Mouse (Mus musculus) R1 (cell line): ENCODE results near the gene Shc2.

Experiments
- DNase-seq: peaks from one replicate; pipeline ENCODE4 v3.0.0-alpha.2; 2018; ENCODE audit warnings: low read depth, low spot score

Gene Shc2

DNA sequence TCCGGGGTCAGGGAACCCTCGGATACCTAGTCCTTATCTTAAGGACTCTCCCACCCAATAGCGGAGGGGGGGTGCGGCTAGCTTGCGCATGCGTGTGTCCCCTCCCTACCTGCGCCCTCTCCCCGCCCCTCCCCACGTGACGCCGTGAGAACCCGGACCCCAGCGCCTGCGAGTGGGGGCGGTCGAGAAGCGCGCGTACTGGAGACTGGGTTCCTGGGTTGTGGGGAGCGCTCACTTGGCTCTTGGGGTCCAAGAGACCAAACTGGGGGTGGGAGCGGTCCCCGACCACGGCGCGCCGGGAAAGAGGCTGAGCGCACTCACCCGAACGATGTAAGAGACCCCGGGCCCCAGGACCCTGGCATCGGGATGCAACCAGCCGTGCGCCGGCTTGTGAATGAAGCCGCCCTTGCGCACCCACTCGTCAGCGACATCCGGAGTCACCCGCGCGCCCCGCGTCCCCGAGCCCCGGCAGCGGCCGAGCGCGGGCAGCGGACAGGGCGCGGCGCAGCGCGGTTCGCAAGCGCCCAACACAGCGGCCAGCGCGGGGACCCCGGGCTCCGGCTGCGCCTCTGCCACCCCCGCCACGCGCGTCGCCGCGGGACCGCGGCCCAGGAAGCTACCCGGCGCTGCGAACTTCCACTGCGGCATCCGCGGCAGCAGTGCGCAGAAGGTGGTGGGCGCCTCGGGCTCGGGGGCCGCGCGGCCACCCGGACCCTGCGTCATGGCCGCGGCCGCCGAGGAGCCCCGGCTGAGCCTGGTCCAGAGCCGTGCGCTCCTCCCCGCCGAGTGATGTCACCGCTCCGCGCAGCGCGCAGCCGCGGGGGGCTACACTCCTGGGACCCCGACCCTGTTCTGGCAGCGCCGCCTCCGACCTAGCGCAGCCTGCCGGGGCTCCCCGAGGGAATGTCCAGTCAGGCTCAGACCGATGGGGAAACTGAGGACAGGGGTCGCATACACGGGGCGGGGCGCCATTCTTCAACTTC, at the start of gene Shc2:
Shc2 (minus strand) TSS at position 791 of the 983 bp plus-strand sequence.
- DNase-seq: peak; percentile 88

DNA sequence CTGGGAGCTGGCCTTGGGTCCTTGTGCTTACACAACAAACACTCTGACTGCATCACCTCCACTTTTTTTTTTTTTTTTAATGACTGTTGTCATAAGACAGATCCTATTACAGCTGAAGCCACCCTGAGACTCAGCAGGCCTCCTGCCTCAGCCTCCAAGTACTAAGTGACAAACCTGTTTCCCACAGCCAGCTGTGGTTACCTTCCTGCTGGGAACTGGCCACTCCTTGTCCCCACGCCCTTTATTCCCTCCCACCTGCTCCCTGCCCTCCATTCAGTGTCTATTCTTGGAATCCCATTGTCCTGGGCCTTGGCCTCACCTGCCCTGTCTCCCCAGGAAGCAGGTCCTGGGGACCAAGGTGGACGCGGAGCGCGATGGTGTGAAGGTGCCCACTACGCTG, 49.8 kb upstream of the Shc2 start:
- DNase-seq: peak; percentile 71

DNA sequence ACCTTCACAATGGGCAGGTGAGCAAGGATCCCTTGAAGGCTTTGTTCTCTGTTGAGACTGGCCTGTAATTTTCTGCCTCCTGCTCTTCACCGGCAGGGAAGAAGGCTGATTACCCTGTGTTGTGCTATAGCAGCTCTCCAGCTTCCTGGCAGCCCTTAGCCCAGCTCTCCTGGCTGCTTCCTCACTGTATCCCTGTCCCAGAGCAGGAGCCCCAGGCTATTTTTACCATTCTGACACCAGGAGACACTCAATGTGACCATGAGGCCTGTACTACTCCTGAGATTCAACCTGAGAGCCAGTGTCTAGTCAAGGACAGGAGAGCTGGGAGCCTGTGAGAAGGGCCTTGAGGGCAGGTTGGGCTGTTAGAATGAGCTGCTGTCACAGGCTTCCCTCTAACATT, 49.0 kb upstream of the Shc2 start:
- DNase-seq: no peak

DNA sequence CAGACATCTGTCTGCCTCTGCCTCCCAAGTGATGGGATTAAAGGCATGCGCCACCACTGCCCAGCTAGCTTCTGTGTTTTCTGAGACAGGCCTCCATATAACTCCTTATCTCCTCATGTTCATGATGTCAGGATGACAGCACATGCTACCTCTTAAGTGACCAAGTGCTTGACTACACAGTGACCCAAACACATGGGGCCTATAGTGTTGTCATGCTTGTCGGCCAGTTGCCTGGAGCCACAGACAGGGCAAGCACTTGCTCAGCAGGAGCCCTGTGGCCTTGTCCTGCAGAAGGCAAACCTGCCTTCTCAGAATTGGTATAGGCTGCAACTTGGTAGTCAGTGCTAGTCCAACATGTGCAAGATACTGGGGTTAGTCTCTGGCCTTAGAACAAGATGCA, 48.5 kb upstream of the Shc2 start:
- DNase-seq: no peak

DNA sequence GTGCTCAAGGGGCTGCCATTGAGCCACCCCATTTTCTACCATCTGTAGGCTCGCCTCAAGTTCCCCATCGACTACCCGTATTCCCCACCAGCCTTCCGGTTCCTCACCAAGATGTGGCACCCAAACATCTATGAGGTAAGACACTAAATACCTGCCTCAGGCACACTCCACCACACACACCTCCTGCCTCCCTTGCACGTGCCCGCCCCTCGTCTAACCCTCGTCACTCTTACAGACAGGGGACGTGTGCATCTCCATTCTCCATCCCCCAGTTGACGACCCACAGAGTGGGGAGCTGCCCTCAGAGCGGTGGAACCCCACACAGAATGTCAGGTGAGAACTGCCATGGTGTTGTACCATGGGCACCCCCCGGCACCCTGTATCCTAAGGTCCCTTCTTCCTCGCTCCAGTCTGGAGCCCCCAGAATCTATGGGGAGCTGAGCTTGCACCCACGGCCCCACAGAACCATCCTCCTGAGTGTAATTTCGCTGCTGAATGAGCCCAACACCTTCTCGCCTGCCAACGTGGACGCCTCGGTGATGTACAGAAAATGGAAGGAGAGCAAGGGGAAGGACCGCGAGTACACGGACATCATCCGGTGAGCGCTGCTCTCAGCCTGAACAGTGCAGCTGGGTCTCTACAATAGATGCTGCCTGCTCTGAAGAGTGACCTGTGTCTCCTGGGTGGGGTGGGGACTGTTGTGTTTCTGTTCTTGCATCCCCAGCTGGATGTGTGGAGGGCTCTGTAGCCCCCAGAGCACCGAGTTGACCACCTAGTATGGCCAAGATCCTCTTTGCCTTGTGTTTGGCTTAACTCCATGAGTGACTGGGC, 47.3 kb upstream of the Shc2 start:
- DNase-seq: no peak

DNA sequence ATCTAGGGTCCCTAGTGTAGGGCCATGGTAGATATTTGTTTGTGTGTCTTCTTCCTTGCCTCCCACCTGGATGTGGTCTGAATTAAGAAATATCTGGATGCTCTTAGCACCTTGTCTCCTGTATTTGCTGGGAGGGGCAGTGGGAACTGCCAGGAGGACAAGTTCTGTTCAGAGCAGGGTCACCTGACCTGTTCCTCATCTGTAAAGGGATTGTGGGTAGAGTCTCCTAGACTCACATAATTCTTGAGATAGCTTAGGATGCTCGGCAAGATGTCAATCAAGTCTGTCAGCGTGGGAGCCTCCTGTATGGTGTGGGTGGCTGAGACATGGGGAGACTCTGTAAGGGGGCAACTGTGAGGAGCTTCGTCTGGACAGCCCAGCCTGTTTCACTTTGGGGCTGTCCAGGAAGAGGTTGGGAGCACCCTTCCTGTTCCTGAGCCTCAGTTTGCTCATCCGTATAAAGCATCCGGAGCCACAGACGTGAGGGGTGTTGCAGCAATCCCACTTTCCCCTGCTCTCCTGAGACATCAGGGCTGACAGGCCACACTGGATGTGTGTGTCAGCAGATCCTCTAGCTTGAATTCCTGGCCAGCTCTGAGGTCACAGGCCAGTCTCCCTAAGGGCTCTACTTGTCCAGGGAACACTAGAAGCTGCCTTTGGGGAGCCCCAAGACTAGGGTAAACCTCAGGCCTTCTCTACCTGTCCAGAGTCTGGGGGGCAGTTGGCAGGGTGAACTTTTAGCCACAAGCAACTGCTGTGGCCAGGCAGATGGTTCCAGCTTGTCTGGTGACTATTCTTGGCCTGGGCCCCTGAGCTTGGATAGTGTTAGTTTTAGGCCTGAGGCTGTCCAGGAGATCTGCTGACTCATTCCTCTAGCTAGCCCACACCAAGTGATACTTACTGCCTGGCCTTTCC, 46.3 kb upstream of the Shc2 start:
- no peak for DNase-seq

DNA sequence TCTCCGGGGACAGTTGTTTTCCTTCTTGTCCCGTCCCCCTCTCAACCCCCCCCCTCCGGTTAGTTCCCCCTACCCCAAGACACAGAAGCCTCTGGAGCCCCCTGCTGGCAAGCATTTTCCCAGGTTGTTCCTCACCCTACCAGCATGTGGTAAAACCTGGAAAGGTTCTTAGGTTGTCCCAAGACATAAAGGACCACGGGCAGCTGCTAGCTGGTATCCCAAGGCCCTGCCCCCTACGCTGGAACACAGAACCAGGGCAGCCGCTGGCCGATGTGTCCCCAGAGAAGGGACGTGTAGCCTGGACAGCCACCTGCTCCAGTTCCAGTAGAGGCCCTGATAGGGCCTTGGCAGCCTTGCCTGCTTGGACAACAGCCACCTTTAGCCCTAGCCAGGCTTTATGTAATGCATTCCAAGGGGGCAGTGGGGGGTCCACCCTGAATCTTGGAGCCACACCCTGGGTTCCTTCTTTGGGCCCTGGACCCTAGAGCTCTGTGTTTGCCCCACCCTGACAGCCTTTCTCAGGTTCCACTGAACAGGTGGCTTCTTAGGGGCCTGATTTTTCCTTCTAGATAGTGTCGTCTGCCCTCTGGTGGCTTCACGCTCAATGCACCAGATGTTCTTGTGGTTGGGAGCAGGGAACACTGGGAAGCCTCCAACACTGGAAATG, 45.3 kb upstream of the Shc2 start:
- peak; percentile 89 for DNase-seq

DNA sequence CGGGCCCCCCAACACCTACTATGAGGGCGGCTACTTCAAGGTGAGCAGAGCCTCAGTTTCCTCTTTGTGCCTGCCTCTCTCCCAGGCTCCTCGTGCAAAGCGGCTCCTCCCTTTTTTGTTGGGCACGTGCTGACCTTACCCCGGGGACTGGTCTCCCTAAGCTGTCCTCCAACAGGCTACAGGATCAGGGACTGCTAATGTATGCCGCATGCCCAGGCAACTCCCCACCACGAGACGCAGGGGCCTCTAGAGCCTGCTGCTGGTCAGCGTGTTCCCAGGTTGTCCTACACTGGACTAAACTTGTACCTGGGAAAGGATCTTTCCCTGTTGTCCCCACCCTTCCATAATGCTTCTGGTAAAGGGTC, 44.8 kb upstream of the Shc2 start:
- peak; percentile 51 for DNase-seq

DNA sequence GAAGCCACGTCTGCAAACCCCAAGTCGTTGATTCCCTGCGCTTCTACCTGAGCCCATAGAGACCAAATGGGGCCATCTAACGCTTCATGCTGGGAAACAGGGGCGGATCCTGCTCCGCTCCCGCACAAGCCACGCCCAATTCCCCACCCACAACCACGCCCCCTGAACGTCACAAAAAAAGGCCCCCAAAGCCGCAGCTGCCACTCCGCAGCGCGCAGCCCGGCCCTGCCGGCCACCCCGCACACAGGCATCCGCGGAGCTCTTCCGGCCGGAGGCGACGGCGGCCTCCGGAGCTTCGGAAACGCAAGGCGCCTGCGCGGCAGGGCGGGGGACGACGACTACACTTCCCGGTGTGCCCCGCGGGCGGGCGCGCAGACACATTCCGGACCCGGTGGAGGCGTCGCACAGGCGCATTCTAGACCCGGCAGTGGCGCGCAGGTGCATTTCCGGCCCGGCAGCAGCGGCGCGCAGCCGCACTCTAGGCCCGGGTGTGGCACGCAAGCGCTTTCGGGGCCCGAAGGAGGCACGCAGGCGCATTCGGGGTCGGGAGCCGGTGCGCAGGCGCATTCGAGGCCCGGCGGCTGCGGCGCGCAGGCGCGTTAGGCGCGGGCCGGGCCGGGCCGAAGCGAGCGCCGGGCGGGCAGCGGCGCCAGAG, 44.0 kb upstream of the Shc2 start, which contains the start of gene Cdc34:
Cdc34 (plus strand) TSS at position 605 of the 655 bp plus-strand sequence.
- DNase-seq: peak; percentile 98

DNA sequence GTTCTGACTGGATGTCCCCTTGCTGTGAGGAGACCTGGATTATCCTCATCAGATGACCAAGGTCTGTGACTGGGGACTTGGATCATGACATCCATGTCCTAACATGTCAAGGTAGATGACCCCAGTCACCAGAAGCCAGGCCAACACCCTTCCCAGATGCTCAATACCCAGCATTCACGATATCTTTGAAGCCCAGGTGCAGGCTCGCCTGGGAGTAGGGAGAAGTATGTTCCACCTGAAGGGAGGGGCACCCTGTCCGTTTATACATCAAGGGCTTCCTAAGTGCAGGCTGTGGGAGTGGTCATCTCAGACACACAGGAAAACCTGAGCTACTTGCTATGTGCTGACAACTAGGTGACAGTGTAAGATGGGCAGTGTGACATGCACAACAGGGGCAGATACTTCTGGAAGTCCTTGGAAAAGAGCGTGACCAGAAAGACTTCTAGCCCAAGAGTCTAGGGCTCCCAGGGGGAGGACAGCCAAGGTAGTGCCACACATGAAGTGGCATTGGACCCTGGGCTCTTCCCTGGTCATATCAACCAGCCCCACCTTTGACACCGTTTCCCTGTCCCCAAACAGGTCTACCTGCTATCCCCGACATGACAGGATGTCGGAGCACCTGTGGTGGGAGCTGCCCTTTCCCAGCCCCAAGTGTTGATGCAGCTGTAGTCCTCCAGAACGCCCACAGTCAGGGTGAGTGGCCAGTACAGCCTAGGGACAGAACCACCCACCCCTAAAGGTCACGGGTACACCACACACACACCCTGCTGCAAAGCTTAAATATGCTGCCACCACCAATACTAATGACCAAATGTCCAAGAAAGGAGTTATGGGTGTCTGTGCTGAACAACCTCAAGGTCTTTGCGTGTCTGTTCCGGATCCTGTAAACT, 43.1 kb upstream of the Shc2 start:
- no peak for DNase-seq

DNA sequence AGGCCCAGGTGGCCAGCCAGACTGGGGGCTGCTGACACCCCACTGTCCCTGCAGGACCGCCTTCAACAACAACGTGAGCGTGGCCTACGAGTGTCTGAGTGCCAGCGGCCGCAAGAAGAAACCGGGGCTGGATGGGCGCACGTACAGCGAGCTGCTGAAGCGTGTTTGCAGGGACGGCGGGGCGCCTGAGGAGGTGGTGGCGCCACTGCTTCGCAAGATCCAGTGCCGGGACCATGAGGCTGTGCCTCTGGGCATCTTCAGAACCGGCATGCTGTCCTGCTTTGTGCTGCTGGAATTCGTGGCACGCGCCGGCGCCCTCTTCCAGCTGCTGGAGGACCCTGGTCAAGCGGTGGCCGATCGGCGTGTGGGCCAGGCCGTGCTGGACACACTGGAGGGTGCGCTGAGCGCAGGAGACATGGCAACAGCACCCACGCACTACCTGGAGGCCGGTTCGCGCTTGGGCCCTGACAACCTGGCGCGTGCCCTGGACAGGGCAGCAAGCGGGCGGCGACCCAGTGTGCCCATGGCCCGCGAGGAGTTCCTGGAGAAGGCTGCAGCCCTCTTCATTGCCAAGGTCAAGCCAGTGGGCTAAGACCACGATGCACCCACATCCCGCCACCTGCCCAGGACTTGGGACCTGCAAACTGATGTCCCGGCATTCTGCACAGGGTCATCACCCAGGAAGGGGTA, 37.8 kb upstream of the Shc2 start:
- peak; percentile 70 for DNase-seq

DNA sequence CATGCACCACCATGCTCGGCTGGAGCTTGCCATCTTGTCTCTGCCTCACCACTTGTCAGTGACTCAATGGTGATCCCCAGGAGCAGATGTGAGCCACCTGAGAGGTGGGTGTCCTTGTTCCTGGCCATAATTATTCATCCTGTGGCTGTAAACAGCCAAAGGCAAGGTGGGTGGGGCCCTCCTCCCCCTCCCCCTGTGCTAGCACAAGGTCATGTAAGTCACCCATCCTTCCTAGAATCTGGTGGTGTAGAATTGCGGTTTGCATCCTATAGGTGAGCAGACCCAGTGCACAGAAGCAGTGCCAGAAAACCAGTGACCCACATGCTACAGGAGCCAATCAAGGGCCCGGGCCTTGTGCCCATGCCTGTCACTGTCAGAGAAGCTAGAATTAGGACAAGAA, 35.3 kb upstream of the Shc2 start:
- peak; percentile 73 for DNase-seq

DNA sequence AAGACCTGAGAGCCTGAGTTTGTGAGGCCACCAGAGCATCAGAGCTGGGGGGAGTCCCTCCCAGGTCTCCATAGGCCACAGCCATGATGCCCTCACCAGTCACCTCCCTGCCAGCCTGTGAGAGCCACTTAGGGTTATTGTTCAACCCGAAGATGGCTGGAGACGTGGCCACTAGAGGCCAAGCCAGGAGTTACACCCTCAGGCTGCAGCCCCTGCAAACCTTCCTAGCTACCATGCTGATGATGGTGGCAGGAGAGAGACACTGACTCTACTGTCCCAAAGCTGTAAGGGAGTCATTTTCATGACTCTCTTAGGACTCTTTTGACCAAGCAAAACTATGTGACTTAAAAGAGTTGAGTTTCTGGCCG, 34.4 kb upstream of the Shc2 start:
- peak; percentile 63 for DNase-seq

DNA sequence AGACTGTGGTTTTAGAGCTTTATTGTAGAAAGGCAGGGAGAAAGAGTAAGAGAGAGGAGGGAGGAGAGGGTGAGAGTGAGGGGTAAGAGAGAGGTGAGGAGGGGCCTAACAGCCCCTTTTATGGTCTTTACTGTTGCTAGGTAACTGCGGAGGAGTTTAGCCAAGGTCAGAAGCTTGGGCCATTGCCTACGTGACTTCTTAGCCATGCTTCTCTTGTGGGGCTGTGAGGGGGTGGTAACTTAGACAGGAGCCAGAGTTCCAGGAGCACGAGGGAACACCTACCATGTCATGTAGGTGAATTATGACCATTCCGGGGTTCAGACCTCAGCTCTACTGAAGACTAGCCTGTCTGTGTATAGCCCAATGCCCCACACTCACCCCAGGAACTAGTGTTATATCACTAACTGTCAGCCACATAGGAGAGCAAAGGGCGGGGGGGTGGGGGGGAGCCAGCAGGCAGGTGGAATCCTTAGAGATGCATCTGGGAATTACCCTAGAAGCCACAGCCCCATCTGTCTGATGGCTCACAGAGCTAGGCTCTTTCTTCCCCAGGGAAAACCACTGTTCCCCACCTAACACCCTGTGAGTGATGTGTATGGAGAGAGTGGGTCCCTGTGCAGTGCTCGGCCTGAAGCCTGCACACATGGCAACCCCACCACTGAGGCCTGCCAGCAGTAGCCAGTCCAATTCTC, 33.8 kb upstream of the Shc2 start:
- peak; percentile 69 for DNase-seq

DNA sequence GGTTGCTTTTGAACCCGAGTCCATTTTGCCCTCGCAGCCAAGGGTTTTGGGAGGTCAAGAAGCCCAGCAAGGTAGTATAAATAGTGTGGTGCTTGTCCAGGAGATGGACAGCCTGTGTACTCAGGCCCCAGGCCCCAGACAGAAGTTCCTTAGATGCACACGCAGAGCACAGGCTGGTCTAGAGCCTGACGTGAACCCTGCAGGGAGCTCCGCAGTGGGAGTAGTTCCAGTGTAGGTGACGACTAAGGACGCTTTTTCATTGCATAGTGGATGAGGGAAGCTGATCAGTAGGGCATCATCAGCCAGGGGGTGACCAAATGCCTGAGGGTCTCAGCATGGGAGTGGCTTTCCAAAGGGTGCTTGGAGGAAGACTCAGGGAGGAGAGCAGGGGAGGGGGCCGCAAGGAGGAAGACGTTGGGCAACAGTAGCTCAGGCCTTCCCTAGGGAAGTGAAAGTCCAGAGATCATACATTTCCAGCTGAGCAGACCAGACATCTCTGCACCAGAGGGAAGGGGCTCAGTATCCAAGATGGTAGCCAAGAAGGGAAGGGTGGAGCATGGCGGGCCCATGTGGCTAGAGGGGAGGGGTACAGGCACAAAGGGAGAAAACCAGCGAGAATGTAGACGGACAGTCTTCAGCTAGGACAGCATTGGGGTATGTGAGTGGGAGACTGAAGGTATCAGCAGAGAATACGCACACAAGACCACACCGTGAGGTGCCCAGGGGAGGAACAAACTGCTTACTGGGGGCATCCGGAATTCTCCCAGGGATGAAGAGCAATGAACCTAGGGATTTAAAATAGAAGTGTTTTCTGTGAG, 32.6 kb upstream of the Shc2 start:
- DNase-seq: peak; percentile 62

DNA sequence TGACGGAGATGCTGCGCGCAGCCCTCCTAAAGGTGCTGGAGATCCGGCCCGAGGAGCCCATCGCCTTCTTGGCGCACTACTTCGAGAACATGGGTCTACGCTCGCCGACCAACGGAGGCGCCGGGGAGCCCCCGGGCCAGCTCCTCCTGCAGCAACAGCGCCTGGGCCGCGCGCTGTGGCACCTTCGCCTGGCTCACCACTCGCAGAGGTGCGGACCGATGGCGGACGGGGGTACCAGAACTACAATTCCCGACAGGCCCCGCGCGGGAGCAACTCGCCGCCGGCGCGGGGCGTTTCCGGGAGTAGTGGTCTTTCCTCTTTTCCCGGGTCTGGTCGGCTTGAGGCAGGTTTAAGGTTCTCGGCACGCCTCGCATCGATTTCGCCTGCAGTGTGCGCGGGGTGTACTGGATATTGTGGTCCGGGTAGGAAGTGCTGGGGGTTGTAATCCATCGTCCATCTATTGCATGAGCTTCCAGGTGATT, 31.9 kb upstream of the Shc2 start:
- DNase-seq: peak; percentile 91
